10 mouse cellular contexts compared by ENCODE assay signal in the genomic region with DNA sequence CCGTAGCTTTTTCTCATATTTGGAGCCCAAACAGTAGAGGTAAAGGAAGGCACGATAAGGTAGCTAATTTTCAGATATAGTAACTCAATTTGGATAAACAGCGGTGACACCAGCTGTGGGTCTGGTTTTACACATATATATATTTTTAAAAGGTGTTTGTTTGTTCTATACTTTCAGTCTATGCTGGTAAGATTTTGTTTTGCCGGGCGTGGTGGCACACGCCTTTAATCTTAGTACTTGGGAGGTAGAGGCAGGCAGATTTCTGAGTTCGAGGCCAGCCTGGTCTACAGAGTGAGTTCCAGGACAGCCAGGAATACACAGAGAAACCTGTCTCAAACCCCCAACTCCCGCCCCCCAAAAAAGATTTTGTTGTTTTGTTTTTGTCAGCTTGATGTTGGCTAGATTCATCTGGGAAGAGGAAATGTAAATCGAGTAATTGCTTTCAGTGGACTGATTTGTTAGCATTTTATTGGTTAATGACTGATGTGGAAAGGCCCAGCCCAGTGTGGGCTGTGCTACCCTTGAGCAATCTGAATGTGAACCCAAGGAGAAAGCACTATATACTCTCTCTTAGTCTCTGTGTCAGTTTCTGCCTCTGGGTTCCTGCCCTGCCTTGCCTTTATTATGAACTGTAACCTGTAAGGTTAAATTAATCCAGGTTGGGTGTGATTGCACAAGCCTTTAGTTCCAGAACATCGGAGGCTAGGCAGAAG. TPM values are rescaled to one million over a fixed set of nuclear protein-coding genes. Genes with fewer than 3 reads are reported as not detected.
DNase-seq lines count a peak whose midpoint lies in the region; ATAC-seq and TF ChIP-seq lines count a peak whose summit lies in the region.
"Had no signal": no experiment of that assay in that cellular context is flagged by ENCODE, and none has a peak within 500 bp of the region (broad histone marks: within the 10 kb centered on the region; RNA-seq: fewer than 3 reads in every experiment).

No protein-coding gene starts in this region.

- peak overlapping the region; percentile 64 for H3K27ac ChIP-seq in brown adipose tissue, adult 24 weeks (replicated peaks; ENCODE audit: low read depth, low read length)
- no peak overlapping the region for H3K27ac ChIP-seq in forebrain, embryonic 14.5 days (ENCODE audit: low read depth, low read length)
- no peak overlapping the region for H3K27ac ChIP-seq in liver, embryonic 14.5 days

- peaks cover 6% of the 10 kb centered on the region for H3K36me3 ChIP-seq in forebrain, embryonic 14.5 days (ENCODE audit: control insufficient read depth, insufficient read depth, low read length)
- H3K36me3 ChIP-seq in liver, embryonic 14.5 days (replicated peaks; ENCODE audit: control insufficient read depth, insufficient read depth, low read depth) = no peaks in the 10 kb centered on the region

- H3K4me2 ChIP-seq in forebrain, embryonic 14.5 days (ENCODE audit: low read length) = peak overlapping the region; percentile 22; the same call in 1 of the 2 replicates
- H3K4me2 ChIP-seq in liver, embryonic 14.5 days (ENCODE audit: low read depth) = peak overlapping the region; percentile 63

- no peak overlapping the region for H3K9ac ChIP-seq in forebrain, embryonic 14.5 days (ENCODE audit: low read length)
- H3K9ac ChIP-seq in liver, embryonic 14.5 days (replicated peaks) = no peak overlapping the region

- no peak for TF ChIP-seq CTCF in liver, embryonic 14.5 days (IDR thresholded peaks at IDR 0.05; ENCODE audit: low read depth)

- no peaks in the 10 kb centered on the region for H3K27me3 ChIP-seq in forebrain, embryonic 14.5 days (replicated peaks; ENCODE audit: control insufficient read depth, insufficient read depth, low read length)
- H3K27me3 ChIP-seq in liver, embryonic 14.5 days (ENCODE audit: control insufficient read depth, insufficient read depth, low read length) = no peaks in the 10 kb centered on the region; the same call in 1 of the 2 replicates

- no peak overlapping the region for H3K4me3 ChIP-seq in brown adipose tissue, adult 24 weeks (ENCODE audit: insufficient read depth, low read depth, low read length)
- no peak overlapping the region for H3K4me3 ChIP-seq in forebrain, embryonic 14.5 days (ENCODE audit: low read depth, low read length)
- peak overlapping the region in 1 of 2 experiments; percentile 76; a peak in 1 of 4 replicates for H3K4me3 ChIP-seq in liver, embryonic 14.5 days (ENCODE audit: insufficient read depth in 1 of 2, low read depth in 2 of 2, low read length in 2 of 2)

- no peaks in the 10 kb centered on the region; the same call in 1 of the 2 replicates for H3K4me1 ChIP-seq in brown adipose tissue, adult 24 weeks (ENCODE audit: control insufficient read depth, insufficient read depth, insufficient read length, low read length)
- H3K4me1 ChIP-seq in forebrain, embryonic 14.5 days (ENCODE audit: control insufficient read depth, insufficient read depth, low read length) = peaks cover 10% of the 10 kb centered on the region
- H3K4me1 ChIP-seq in liver, embryonic 14.5 days (replicated peaks; ENCODE audit: control insufficient read depth in 2 of 2, insufficient read depth in 2 of 2, low read length in 1 of 2) = peaks cover 23 to 35% of the 10 kb centered on the region in 2 experiments

- TF ChIP-seq EP300 in liver, embryonic 14.5 days (IDR thresholded peaks at IDR 0.05; ENCODE audit: low read depth) = no peak

- ATAC-seq in forebrain, embryonic 14.5 days = no peak
- no peak for ATAC-seq in liver, embryonic 14.5 days (ENCODE audit: insufficient read depth)

- DNase-seq in kidney, adult 11 months = peak; percentile 62
- no peak for DNase-seq in kidney, postnatal 4 days
- DNase-seq in forebrain, embryonic 14.5 days (ENCODE audit: low spot score) = no peak
- DNase-seq in liver, embryonic 14.5 days (ENCODE audit: low read depth in 3 of 3, low spot score in 3 of 3) = no peak
- no peak for DNase-seq in spleen, postnatal 14 days (ENCODE audit: low spot score in 2 of 2)
- DNase-seq in adrenal gland, postnatal 36 days = no peak
- DNase-seq in cerebellum, postnatal 10 days = no peak

- H3K9me3 ChIP-seq in forebrain, embryonic 14.5 days (replicated peaks; ENCODE audit: control insufficient read depth, low read length) = no peaks in the 10 kb centered on the region
- no peaks in the 10 kb centered on the region for H3K9me3 ChIP-seq in liver, embryonic 14.5 days (ENCODE audit: control insufficient read depth, low read length)
- H3K9me3 ChIP-seq: G1E had no signal

- 86% methylated on average over 10 of the region's 10 CpGs for WGBS in forebrain, embryonic 14.5 days
- 68% methylated on average over 10 of the region's 10 CpGs for WGBS in liver, embryonic 14.5 days (ENCODE audit: insufficient replicate concordance)

RNA-seq across cellular contexts. Expression of a gene that starts 0.9 kb away (rescaled TPM):
- 71.0 and 78.1 TPM in 2 replicates for polyA plus RNA-seq in brown adipose tissue, adult 24 weeks (2012; ENCODE audit: insufficient read depth, insufficient read length, missing spikeins)
- 30.8 and 36.1 TPM in 2 replicates for polyA plus RNA-seq in forebrain, embryonic 14.5 days (2014; fragmentation: Nextera tagmentation; extraction: Ambion mirVana)
- 8.8 and 9.2 TPM in 2 replicates for polyA plus RNA-seq in liver, embryonic 14.5 days (2012; rRNA removed)
- 9.9 and 11.7 TPM in 2 replicates for polyA plus RNA-seq in liver, embryonic 14.5 days (2014; fragmentation: Nextera tagmentation; extraction: Ambion mirVana)
- 10 to 100 TPM; 47.2 to 48.1 TPM for total RNA-seq in adrenal gland, postnatal 36 days (2021)

RNA-seq across cellular contexts. Expression of a gene that starts 15.7 kb away (rescaled TPM):
- polyA plus RNA-seq in brown adipose tissue, adult 24 weeks (2012; ENCODE audit: insufficient read depth, insufficient read length, missing spikeins) = 25.1 and 30.8 TPM in 2 replicates
- polyA plus RNA-seq in forebrain, embryonic 14.5 days (2014; fragmentation: Nextera tagmentation; extraction: Ambion mirVana) = 63.2 and 70.6 TPM in 2 replicates
- 59.1 and 60.6 TPM in 2 replicates for polyA plus RNA-seq in liver, embryonic 14.5 days (2012; rRNA removed)
- 73.8 and 81.2 TPM in 2 replicates for polyA plus RNA-seq in liver, embryonic 14.5 days (2014; fragmentation: Nextera tagmentation; extraction: Ambion mirVana)
- total RNA-seq in adrenal gland, postnatal 36 days (2021) = 10 to 100 TPM; 29.4 to 43.1 TPM

RNA-seq across cellular contexts. Expression of a gene that starts 35.1 kb away (rescaled TPM):
- 25.7 and 30.2 TPM in 2 replicates for polyA plus RNA-seq in brown adipose tissue, adult 24 weeks (2012; ENCODE audit: insufficient read depth, insufficient read length, missing spikeins)
- 12.2 and 15.2 TPM in 2 replicates for polyA plus RNA-seq in forebrain, embryonic 14.5 days (2014; fragmentation: Nextera tagmentation; extraction: Ambion mirVana)
- polyA plus RNA-seq in liver, embryonic 14.5 days (2012; rRNA removed) = 12.7 and 17.8 TPM in 2 replicates
- 9.1 and 10.5 TPM in 2 replicates for polyA plus RNA-seq in liver, embryonic 14.5 days (2014; fragmentation: Nextera tagmentation; extraction: Ambion mirVana)
- total RNA-seq in adrenal gland, postnatal 36 days (2021) = 10 to 100 TPM in 1 of 2 experiments, 1 to 10 TPM in 1; 8.9 to 12.6 TPM

RNA-seq across cellular contexts. Expression of a gene that starts 41.6 kb away (rescaled TPM):
- not detected in 2 replicates for polyA plus RNA-seq in brown adipose tissue, adult 24 weeks (2012; ENCODE audit: insufficient read depth, insufficient read length, missing spikeins)
- polyA plus RNA-seq in forebrain, embryonic 14.5 days (2014; fragmentation: Nextera tagmentation; extraction: Ambion mirVana) = not detected in 2 replicates
- not detected in 2 replicates for polyA plus RNA-seq in liver, embryonic 14.5 days (2012; rRNA removed)
- not detected in 2 replicates for polyA plus RNA-seq in liver, embryonic 14.5 days (2014; fragmentation: Nextera tagmentation; extraction: Ambion mirVana)
- total RNA-seq in adrenal gland, postnatal 36 days (2021) = 1 to 10 TPM in 1 of 2 experiments, under 1 TPM in 1; 0.99 to 1.9 TPM
- total RNA-seq: G1E; gastrocnemius, postnatal 36 days had no signal
- polyA plus RNA-seq: G1E had no signal

RNA-seq across cellular contexts. Expression of a gene that starts 47.4 kb away (rescaled TPM):
- not detected in 2 replicates for polyA plus RNA-seq in brown adipose tissue, adult 24 weeks (2012; ENCODE audit: insufficient read depth, insufficient read length, missing spikeins)
- not detected in 2 replicates for polyA plus RNA-seq in forebrain, embryonic 14.5 days (2014; fragmentation: Nextera tagmentation; extraction: Ambion mirVana)
- polyA plus RNA-seq in liver, embryonic 14.5 days (2012; rRNA removed) = not detected in 2 replicates
- polyA plus RNA-seq in liver, embryonic 14.5 days (2014; fragmentation: Nextera tagmentation; extraction: Ambion mirVana) = not detected in 2 replicates
- not detected for total RNA-seq in adrenal gland, postnatal 36 days (2021)
- total RNA-seq: G1E; gastrocnemius, postnatal 36 days had no signal
- polyA plus RNA-seq: G1E had no signal
